Mouse (Mus musculus) C2C12 (cell line): ENCODE measurements around the gene Fam50b. TPM values are rescaled to one million over a fixed set of nuclear protein-coding genes. Genes with fewer than 3 reads are reported as not detected.

Experiments
- H3K27me3 ChIP-seq: one replicate; pipeline ENCODE4 v1.6.1; 2011; ENCODE audit not compliant: control insufficient read depth, insufficient read depth, insufficient read length
- H3K36me3 ChIP-seq: one replicate; pipeline ENCODE4 v1.6.1; 2011; ENCODE audit not compliant: control insufficient read depth, insufficient read depth
- H3K4me3 ChIP-seq: one replicate; pipeline ENCODE4 v1.5.1; 2011; ENCODE audit warnings: mild to moderate bottlenecking, control low read depth; ENCODE audit not compliant: poor library complexity, insufficient read depth, severe bottlenecking
- H3K79me2 ChIP-seq: one replicate; pipeline ENCODE4 v1.6.1; 2011; ENCODE audit not compliant: control insufficient read depth, insufficient read depth
- H3K79me3 ChIP-seq: one replicate; pipeline ENCODE4 v1.6.1; 2011; ENCODE audit warnings: low read depth, control low read depth
- H3ac ChIP-seq: one replicate; pipeline ENCODE3; 2011; ENCODE audit warnings: low read depth; ENCODE audit not compliant: control insufficient read depth, insufficient read length
- CEBPB ChIP-seq: IDR thresholded peaks from one replicate; pipeline ENCODE4 v1.6.1; 2011; ENCODE audit warnings: low read depth, mild to moderate bottlenecking, control low read depth, moderate library complexity
- CTCF ChIP-seq: IDR thresholded peaks from one replicate; pipeline ENCODE4 v1.5.1; 2011; ENCODE audit not compliant: control insufficient read depth, insufficient read depth, insufficient read length
- FOSL1 ChIP-seq: IDR thresholded peaks from one replicate; pipeline ENCODE4 v1.8.0; 2011; ENCODE audit warnings: mild to moderate bottlenecking, low read length; ENCODE audit not compliant: poor library complexity, insufficient read depth, severe bottlenecking
- MAX ChIP-seq: IDR thresholded peaks from one replicate; pipeline ENCODE4 v1.6.1; 2011; ENCODE audit warnings: mild to moderate bottlenecking, control low read depth
- MYOD1 ChIP-seq: IDR thresholded peaks from one replicate; pipeline ENCODE4 v1.6.1; 2011; ENCODE audit warnings: low read depth; ENCODE audit not compliant: control insufficient read depth, insufficient read length
- MYOG ChIP-seq: IDR thresholded peaks from one replicate; pipeline ENCODE4 v1.6.1; 2011; ENCODE audit not compliant: control insufficient read depth, insufficient read length; ENCODE audit errors: extremely low read depth
- USF1 ChIP-seq: IDR thresholded peaks from one replicate; pipeline ENCODE4 v1.6.1; 2011; ENCODE audit warnings: low read depth, mild to moderate bottlenecking, control low read depth, moderate library complexity
- long read RNA-seq, 2 experiments: library from polyadenylated mRNA; unstranded; transcript quantifications; one replicate each; pipeline ENCODE4 v2.0.0; 2019 to 2020
- polyA plus RNA-seq: library from polyadenylated mRNA; unstranded; fragments of >200 nt; fragmentation: generic; extraction: Trizol; gene quantifications from one replicate; pipeline ENCODE4 v1.2.1, GENCODE M21; 2012; ENCODE audit warnings: missing spikeins

The Fam50b gene
- polyA plus RNA-seq: not detected
- long read RNA-seq, experiment 1: 0 reads
- long read RNA-seq, experiment 2: 0 reads

- Histone ChIP-seq H3K79me2 (no peaks in the 10 kb centered on the region), H3K4me3 (no peak within 1 kb of the TSS), H3K79me3 (no peaks in the 10 kb centered on the region), H3K36me3 (no peaks in the 10 kb centered on the region), H3K27me3 (no peaks in the 10 kb centered on the region), H3ac (no peak within 1 kb of the TSS)
- TF ChIP-seq USF1 (no peak), CTCF (no peak), FOSL1 (no peak), MAX (no peak), MYOD1 (no peak), CEBPB (no peak), MYOG (no peak)
Observed at GRCm38 (mm10) chr13:34734686-34735085, at the start of gene Fam50b. Gene Fam50b (plus strand): TSS chr13:34734850.

- Histone ChIP-seq H3K4me3 (no peak overlapping the region), H3K36me3 (no peaks in the 10 kb centered on the region), H3K79me2 (no peaks in the 10 kb centered on the region), H3K79me3 (no peaks in the 10 kb centered on the region), H3K27me3 (no peaks in the 10 kb centered on the region), H3ac (no peak overlapping the region)
- TF ChIP-seq MYOG (no peak), FOSL1 (no peak), MYOD1 (no peak), CTCF (no peak), MAX (no peak), USF1 (no peak), CEBPB (no peak)
Observed at GRCm38 (mm10) chr13:34685008-34685765, 49.5 kb upstream of the Fam50b start.

GRCm38 (mm10) chr13:34691049-34691448 lies 43.6 kb upstream of the Fam50b start:
- H3K4me3 ChIP-seq: no peak overlapping the region
- H3K36me3 ChIP-seq: no peaks in the 10 kb centered on the region
- H3K79me3 ChIP-seq: no peaks in the 10 kb centered on the region
- H3ac ChIP-seq: no peak overlapping the region
- TF ChIP-seq CEBPB: no peak
- no peak for TF ChIP-seq USF1
- no peak for TF ChIP-seq CTCF
- no peak for TF ChIP-seq FOSL1
- no peak for TF ChIP-seq MAX
- TF ChIP-seq MYOG: no peak
- TF ChIP-seq MYOD1: no peak
- no peaks in the 10 kb centered on the region for H3K27me3 ChIP-seq
- H3K79me2 ChIP-seq: no peaks in the 10 kb centered on the region

- Histone ChIP-seq H3K79me2 (no peaks in the 10 kb centered on the region), H3ac (no peak overlapping the region), H3K79me3 (no peaks in the 10 kb centered on the region), H3K4me3 (no peak overlapping the region), H3K27me3 (no peaks in the 10 kb centered on the region), H3K36me3 (no peaks in the 10 kb centered on the region)
- TF ChIP-seq FOSL1 (no peak), CEBPB (no peak), USF1 (no peak), MYOD1 (no peak), MAX (no peak), MYOG (no peak), CTCF (no peak)
Observed at GRCm38 (mm10) chr13:34693111-34693510, 41.5 kb upstream of the Fam50b start.

GRCm38 (mm10) chr13:34696734-34697332 lies 37.8 kb upstream of the Fam50b start:
- Histone ChIP-seq H3ac (no peak overlapping the region), H3K79me3 (no peaks in the 10 kb centered on the region), H3K79me2 (no peaks in the 10 kb centered on the region), H3K4me3 (no peak overlapping the region), H3K36me3 (no peaks in the 10 kb centered on the region), H3K27me3 (no peaks in the 10 kb centered on the region)
- TF ChIP-seq USF1 (no peak), CEBPB (no peak), MAX (peak; percentile 78), FOSL1 (no peak), MYOD1 (no peak), CTCF (no peak), MYOG (no peak)
